Mouse (Mus musculus) gastrocnemius, postnatal 25 days (tissue): ENCODE results near the gene Tm4sf19. TPM values are rescaled to one million over a fixed set of nuclear protein-coding genes. Genes with fewer than 3 reads are reported as not detected.

Experiments
- DNase-seq: peaks from one replicate; pipeline ENCODE4 v3.0.0; 2022
- long read RNA-seq, 2 experiments: library from polyadenylated mRNA; stranded (forward); transcript quantifications; one replicate each; pipeline ENCODE4 v2.0.0; 2021
- total RNA-seq, 2 experiments: library from RNA; stranded (reverse); gene quantifications; 1 replicate in 1 of 2; 2 replicates in 1 of 2; pipeline ENCODE4 v1.2.3; 2021

Tm4sf19 gene
- not detected for total RNA-seq
- long read RNA-seq, experiment 1: 0 reads
- long read RNA-seq, experiment 2: 0 reads

DNA sequence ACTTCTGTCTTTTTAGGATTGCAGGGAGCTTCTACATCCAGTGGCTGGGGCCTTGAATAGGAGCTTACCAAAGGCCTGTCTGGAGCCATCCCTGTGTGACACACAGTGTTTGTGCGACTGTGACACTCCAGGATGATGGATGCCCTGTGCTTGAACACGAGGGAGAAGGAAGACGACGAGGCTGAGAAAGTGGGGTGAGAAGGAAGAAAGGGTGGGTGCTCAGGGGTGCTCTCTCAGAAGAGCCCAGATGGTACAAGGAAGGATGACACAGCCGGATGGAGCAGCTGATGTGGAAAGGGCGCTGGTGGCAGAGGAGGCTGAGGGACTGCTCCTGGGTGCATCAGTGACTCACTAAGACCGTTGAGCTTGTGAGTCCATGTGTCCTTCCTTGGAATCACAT, at the start of gene Tm4sf19:
Gene Tm4sf19, plus strand, starts transcription at position 240 of the 400 bp plus-strand sequence.
- DNase-seq: no peak

GRCm38 (mm10) chr16:32350776-32351175, 49.5 kb upstream of the Tm4sf19 start:
- no peak for DNase-seq

GRCm38 (mm10) chr16:32363530-32363929, 36.8 kb upstream of the Tm4sf19 start:
- no peak for DNase-seq

- no peak for DNase-seq
Measured at GRCm38 (mm10) chr16:32371351-32371750, 29.0 kb upstream of the Tm4sf19 start.

- DNase-seq: no peak
Measured at GRCm38 (mm10) chr16:32379575-32379974, 20.7 kb upstream of the Tm4sf19 start.

DNA sequence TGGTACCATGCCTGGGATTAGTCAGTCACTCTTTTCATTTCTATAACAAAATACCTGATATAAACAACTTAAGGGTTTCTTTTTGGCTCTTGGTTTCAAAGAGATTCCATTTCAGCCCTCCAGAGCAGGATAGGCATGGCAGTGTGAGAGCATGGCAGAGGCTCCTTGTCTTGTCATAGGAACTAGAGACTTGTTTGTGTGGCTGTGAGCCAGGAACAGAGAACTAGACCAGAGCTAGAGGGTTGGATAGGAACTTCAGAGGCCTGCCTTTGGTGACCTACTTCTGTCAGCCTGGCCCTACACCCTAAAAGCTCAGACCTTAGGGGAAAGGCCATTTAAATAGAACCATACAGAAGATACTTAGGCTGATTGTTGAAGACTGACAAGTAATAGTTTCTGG, 17.4 kb upstream of the Tm4sf19 start:
- DNase-seq: no peak

DNA sequence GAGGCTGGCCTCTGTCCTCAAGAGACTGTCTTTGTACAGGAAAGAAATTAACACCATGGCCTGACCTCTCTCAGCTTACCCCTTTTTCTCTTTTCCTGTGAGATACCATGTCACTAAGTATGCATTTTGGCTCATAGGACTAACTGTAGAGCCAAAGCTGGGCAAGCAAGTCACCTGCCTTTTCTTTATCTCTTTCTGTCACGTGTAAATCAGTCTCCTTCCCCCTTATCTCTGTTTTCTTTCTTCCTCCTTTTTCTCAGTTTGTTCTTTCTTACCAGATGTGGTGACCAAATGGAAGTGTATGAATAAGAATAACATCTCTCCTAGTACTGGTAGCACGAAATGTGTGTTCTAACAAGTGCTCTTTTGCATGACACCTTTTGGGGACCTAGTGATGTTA, 15.4 kb upstream of the Tm4sf19 start:
- no peak for DNase-seq

DNA sequence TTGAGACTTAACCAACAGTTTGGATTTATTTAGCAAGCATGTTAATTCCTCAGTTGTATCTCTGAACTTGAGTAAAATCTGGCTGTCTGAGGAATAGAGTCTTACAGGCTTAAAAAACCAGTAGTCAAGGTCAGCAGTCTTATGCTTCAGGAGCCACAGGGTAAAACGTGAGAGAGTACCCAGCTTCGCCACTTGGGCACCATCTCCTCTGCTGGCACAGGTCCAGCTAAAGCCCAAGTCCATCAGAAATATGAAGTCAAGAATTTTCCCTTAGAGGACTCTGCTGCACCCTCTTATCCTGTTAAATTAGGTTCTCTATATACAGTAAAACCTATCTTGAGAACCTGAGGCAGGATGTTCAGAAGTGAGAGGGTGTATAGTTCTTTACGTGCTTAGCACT, 13.5 kb upstream of the Tm4sf19 start:
- DNase-seq: no peak

DNA sequence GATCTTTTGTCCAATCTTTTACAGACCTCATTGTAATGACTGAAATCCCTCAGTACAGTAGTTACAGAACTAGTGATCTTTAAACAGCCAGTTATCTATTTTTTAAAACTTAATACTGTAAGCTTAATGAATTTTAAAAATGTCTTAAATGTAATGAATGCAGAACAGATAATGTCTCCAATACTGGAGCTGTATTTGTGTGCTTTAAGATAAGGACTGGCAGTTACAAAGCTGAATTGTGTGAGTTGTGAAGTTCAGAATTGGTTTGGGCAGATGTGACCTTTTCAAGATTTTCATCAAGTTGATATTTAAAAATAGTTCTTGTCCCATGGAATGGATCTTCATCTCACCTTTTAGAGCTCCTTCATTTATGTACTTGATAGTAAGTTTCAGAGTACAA, 11.3 kb upstream of the Tm4sf19 start:
- DNase-seq: no peak

DNA sequence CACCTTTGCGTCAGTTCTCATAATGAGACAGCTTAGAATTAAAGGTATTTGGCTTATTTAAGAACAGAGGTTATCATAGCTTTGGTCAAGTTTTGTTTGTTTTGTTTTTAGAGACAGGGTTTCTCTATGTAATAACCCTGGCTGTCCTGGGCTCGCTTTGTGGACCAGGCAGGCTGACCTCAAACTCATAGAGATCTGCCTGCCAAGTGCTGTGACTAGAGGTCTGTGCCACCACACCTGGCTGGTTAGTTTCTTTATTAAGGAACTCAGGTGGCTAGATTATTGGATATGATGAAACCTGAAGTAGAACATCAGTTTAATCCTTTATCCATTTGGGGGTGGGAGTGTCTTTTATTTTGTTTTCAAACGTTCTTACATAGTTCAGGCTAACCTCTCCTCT, 10.5 kb upstream of the Tm4sf19 start:
- DNase-seq: no peak

- DNase-seq: no peak
Measured at GRCm38 (mm10) chr16:32390882-32391281, 9.4 kb upstream of the Tm4sf19 start.

DNA sequence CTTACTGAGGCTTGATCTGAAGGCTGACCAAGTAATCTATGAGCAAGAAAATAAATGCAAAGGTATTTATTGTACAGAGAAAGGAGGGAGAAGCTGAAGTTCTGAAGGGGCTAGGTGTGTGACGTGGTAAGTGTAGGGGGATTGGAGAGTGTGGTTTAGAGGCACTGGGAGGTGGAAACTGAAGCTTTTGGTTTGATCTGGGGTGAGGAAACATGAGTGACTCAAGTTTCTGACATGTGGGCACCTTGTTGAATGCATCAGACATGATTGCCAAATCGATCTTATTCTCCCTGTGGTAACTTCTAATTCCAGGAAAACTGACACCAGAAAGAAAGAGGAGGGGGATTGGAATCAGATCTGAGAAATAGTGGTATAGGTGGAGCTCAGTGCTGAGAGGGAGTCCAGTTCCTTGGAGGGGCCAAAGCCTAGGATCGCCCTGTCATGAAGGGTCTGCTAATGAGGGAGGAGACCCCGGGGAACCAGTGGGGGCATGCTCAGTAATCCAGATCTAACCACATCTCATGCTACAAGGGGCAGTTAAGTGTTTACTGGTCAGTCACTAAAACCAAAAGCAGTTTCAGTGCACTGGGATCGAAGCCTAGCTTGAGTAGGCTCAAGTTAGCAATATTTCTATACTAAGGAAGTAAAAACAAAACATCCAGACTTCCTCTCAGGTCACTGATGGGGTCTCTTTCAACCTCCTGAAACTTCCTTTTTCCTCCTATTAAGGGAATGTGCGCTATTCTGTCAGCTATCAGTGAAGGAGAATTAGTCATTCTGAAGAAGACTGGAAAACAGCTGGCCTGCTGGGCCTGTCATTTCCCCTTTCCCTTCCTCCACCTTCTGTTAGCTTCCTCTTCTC, 4.4 kb upstream of the Tm4sf19 start:
- no peak for DNase-seq

- peak; percentile 18 for DNase-seq
Measured at GRCm38 (mm10) chr16:32396541-32396835, 3.8 kb upstream of the Tm4sf19 start.

DNA sequence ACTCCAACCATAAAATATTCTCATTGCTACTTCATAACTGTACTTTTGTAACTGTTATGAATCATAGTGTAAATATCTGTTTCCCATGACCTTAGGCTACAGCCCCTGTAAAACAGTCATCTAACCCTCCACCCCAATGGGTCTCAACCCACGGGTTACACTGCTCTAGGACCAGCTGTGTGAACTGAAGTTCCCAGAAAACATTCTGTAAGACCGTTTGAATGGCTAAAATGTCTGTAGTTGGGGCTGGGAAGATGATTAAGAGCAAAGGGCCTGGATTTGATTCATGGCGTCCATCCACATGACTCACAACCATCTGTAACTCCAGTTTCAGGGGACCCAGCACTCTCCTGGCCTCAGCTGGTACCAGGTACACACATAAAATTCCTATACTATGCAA, 2.1 kb upstream of the Tm4sf19 start:
- DNase-seq: no peak

DNA sequence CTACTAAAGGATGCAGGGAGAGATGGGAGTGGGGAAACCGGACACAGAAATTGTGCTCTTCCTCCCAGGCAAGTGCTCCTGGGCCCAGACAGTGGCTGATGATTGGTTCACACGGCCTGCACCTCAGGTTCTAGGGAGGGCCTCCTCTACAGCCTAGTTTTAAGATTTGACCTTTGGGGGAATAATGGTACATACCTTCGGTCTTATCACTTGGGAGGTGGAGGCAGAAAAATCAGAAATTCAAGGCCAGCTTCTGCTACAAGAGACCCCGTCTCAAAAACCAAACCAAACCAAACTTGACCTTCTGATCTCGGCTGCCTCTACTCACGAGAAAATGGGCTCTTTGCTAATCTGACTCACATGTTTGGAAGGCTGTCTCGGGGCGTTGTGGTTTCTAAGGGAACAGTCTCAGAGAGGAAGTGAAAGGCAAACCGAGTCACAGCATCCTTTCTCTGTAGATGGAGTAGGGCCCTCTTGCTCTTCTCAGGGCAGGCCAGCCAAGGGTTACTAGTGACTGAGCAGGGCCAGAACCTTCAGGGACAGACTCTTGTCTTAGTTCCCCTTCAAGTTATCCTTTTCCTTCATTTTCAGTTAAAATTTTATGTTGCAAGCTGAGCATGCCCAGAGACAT, 1.1 kb downstream of the Tm4sf19 start:
- no peak for DNase-seq

DNA sequence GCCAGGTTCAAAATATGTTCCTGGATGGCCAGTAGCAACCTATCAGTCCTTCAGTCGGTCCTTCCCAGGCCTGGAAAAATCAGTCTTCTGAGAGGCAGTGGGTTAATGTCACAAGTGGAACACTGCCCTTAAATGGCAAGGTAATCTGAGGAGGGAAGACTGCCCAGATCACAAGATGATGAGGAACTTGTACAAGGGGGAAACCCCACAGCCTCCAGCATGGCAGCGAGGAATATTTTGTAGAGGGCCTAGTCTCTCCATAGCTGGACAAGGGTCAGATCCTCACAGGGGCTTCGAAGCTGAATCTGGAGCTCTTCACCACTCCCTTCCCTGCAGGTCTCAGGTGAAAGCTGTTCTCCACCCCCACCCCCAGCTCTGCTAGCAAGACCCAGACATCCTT, 2.5 kb downstream of the Tm4sf19 start:
- DNase-seq: no peak

- DNase-seq: no peak
Measured at GRCm38 (mm10) chr16:32405716-32406115, 5.4 kb downstream of the Tm4sf19 start.

DNA sequence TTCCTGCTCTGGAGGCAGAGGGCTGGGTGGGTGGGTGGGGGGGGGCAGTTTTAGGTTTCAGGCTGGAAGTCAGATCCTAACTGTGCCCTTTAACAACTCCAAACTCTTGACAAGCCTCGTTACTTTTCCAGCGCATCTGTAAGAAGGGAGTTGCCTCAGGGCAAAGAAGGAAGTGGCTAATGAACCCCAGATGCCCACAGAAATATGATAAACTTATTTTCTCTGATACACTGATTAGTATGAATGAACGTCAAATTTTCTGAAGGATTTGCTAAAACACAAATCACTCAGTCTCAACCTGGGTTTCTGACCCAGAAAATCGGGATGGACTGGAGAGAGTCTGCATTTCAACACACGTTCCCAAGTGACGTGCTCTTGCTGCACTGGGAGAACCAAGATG, 6.4 kb downstream of the Tm4sf19 start:
- DNase-seq: no peak

GRCm38 (mm10) chr16:32407730-32408129, 7.4 kb downstream of the Tm4sf19 start:
- DNase-seq: no peak

DNA sequence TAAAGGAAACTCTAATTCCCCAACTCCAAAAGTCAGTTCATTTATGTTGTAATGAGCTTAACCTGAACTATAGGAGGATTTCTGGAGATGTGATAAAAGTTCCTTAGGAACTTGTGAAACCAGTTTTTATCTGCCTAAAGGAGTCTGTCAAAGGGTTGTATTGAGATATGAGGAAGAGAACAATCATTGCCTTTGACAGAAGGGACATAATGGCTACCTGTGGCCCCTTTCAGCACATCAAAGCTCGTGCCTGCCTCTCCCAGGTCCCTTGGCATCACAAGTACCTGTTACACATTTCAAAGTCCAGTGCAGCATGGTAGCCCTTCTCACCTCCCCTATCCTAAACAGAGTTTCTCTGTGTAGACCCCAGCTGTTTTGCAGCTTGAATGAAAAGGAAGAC, 17.2 kb downstream of the Tm4sf19 start:
- no peak for DNase-seq

DNA sequence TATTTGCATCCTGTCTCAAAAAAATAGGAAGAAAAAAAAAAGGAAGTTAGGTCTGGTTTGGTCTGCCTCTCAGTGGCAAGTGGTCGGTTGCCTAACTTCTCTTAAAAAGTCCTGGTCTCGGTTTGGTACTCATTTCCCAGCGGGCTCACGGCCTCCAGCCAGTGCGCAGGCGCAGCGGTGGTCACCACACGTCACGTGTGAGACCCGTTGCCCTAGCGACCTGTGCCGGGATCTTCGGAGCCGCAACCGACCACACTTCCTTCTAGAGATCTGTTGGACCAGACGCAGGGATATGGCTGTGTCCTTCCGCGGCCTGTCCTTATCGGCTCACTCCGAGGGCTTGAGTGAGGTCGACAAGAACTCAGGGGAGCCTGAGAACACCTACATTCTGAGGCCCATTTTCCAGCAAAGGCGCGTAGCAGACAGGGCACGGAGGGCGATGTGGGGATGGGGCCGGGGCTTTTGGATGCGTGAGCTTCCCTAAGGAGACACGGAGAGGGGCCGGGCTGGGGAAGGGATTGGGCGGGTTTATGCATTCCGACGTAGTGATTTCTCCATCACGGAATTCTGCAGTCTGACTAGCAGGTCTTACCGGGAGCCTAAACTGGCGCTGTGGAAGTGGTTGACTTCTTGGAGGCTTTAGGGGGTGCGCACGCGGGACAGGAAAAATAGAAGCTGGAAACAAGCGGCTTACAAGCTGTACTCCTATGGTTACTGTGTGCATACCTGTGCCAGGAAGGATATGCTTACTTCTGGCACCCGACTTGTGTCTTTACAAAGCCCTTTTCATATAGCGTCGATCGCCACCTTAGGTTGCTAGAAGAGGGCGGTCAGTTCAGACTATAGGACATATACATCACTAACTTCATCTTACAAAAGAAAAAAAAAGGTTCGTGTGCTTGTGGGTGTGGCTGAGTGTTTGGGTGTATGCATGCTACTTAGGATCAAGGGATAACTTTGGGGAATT, 19.5 kb downstream of the Tm4sf19 start, which contains the start of gene Tctex1d2:
Gene Tctex1d2, plus strand, starts transcription at position 186 of the 967 bp plus-strand sequence.
- DNase-seq: peak; percentile 93

DNA sequence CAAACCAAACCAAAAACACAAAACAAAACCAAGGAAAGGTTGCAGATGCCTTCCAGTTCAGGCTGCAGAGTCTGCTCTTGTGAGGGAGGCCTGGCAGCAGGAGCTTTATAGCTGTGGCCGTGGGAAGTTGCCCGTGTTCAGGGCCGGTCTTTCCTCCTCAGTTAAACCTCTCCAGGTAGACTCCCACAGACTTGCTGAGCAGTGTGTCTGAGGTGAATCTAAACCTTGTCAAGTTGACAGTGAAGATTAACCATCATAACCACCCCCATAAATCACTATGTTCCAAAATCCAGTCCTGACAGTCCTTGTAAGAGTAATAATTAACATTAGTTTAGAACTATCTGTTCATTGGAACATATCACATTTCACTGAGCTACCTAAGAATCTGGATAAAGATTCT, 27.2 kb downstream of the Tm4sf19 start:
- DNase-seq: no peak
